Mouse (Mus musculus): ENCODE measurements around the gene Ano2. TPM values are rescaled to one million over a fixed set of nuclear protein-coding genes. Genes with fewer than 3 reads are reported as not detected.

The Ano2 gene
- polyA plus RNA-seq, 1 experiment = not detected

DNA sequence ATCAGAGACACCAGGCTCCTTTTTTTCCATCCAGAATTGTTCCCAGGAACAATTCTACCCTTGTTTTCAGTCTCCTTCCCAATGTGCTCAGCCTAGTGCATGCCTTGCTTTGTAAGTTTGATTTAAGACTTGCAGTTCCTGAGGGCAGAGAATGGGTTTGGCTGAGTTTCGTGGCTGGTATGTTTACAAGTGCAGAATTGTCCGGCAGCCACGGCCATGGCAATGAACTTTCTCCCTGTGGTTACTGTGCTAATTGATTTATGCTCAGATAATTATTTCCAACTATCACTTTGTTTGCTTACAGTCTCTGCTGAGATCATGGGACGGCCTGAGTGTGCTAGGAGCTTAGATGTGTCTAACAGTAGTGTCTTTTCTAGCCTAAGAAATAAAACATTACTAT lies 147.9 kb downstream of the Ano2 start:
- Histone ChIP-seq H3ac (ENCODE audit: control insufficient read depth, insufficient read length, low read depth) (no peak overlapping the region), H3K36me3 (ENCODE audit: control insufficient read depth, insufficient read depth) (no peaks in the 10 kb centered on the region), H3K4me3 (ENCODE audit: insufficient read depth, poor library complexity, severe bottlenecking) (no peak overlapping the region), H3K27me3 (ENCODE audit: control insufficient read depth, insufficient read depth, insufficient read length) (no peaks in the 10 kb centered on the region), H3K79me3 (ENCODE audit: low read depth) (no peaks in the 10 kb centered on the region), H3K79me2 (ENCODE audit: control insufficient read depth, insufficient read depth) (no peaks in the 10 kb centered on the region)
- TF ChIP-seq CTCF (IDR thresholded peaks at IDR 0.05; ENCODE audit: control insufficient read depth, insufficient read depth, insufficient read length) (no peak), USF1 (IDR thresholded peaks at IDR 0.05; ENCODE audit: low read depth) (no peak), CEBPB (IDR thresholded peaks at IDR 0.05; ENCODE audit: low read depth) (no peak), MAX (IDR thresholded peaks at IDR 0.05) (no peak)

DNA sequence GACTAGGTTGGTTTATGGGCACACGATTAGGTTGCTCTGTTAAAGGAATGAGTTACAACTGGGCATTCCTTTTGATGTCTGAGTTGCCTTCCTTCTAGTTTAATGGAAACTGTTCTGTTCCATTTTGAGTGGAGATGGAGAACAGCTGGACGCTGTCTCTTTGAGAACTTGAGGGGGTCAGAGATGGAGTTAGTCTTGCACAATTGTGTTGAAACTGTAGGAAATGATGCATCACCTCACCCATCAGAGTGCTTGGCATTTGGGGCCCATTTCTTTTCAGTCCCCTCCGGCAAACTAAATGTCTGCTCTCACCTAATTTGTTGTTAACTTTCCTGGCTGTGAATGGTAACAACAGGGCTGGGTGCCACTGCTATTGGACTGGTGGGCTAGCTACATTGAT lies 151.1 kb downstream of the Ano2 start:
- no peaks in the 10 kb centered on the region for H3K27me3 ChIP-seq (ENCODE audit: control insufficient read depth, insufficient read depth, insufficient read length)
- H3K79me3 ChIP-seq (ENCODE audit: low read depth) = no peaks in the 10 kb centered on the region
- H3K36me3 ChIP-seq (ENCODE audit: control insufficient read depth, insufficient read depth) = no peaks in the 10 kb centered on the region
- TF ChIP-seq CTCF (IDR thresholded peaks at IDR 0.05; ENCODE audit: control insufficient read depth, insufficient read depth, insufficient read length) (no peak), MYOD1 (IDR thresholded peaks at IDR 0.05; ENCODE audit: control insufficient read depth, insufficient read length, low read depth) (no peak), MYOG (IDR thresholded peaks at IDR 0.05; ENCODE audit: control insufficient read depth, extremely low read depth, insufficient read length) (no peak), USF1 (IDR thresholded peaks at IDR 0.05; ENCODE audit: low read depth) (no peak), CEBPB (IDR thresholded peaks at IDR 0.05; ENCODE audit: low read depth) (no peak), FOSL1 (IDR thresholded peaks at IDR 0.05; ENCODE audit: insufficient read depth, low read length, poor library complexity, severe bottlenecking) (no peak)
- no peak overlapping the region for H3K4me3 ChIP-seq (ENCODE audit: insufficient read depth, poor library complexity, severe bottlenecking)
- no peaks in the 10 kb centered on the region for H3K79me2 ChIP-seq (ENCODE audit: control insufficient read depth, insufficient read depth)
- no peak overlapping the region for H3ac ChIP-seq (ENCODE audit: control insufficient read depth, insufficient read length, low read depth)

DNA sequence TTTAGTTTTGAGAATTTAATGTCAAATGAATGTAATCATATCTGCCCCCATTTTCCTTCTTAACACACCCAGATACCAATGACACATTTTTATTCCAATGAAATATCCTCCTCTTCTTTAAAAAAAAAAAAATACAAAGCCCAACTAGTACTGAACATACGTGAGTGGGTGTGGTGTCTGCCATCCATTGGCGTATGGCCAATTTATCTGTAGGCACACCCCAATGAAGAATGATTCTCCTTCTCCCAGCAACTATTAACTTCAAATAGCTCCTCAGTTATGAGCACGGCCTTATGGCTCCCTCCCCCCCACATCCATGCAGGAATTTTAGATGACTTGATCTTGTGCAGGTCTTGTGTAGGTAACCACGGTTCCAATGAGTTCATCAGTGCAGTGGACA lies 161.0 kb downstream of the Ano2 start:
- no peaks in the 10 kb centered on the region for H3K79me2 ChIP-seq (ENCODE audit: control insufficient read depth, insufficient read depth)
- no peaks in the 10 kb centered on the region for H3K79me3 ChIP-seq (ENCODE audit: low read depth)
- no peak for TF ChIP-seq FOSL1 (IDR thresholded peaks at IDR 0.05; ENCODE audit: insufficient read depth, low read length, poor library complexity, severe bottlenecking)
- H3K27me3 ChIP-seq (ENCODE audit: control insufficient read depth, insufficient read depth, insufficient read length) = no peaks in the 10 kb centered on the region
- H3K36me3 ChIP-seq (ENCODE audit: control insufficient read depth, insufficient read depth) = no peaks in the 10 kb centered on the region
- H3K4me3 ChIP-seq (ENCODE audit: insufficient read depth, poor library complexity, severe bottlenecking) = no peak overlapping the region
- no peak overlapping the region for H3ac ChIP-seq (ENCODE audit: control insufficient read depth, insufficient read length, low read depth)

DNA sequence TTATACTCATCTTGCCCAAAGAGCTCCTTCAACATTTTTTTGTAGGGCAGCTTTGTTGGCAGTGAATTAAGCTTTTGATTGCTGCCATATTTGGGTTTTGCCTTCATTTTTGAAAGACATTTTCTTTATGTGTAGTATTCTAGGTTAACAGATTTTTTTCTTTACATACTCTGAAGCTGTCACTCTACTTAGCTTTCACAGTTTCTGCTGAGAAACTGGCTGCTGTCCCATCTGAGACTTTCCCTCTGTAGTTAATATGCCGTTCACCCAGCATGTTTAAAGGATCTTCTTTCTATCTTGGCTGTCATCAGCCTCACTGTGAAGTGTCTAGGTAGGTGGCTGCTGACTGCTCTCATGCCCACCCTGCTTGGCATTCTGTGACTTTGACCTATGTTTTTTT lies 168.1 kb downstream of the Ano2 start:
- H3K36me3 ChIP-seq (ENCODE audit: control insufficient read depth, insufficient read depth) = no peaks in the 10 kb centered on the region
- TF ChIP-seq MAX (IDR thresholded peaks at IDR 0.05) = no peak
- no peaks in the 10 kb centered on the region for H3K79me2 ChIP-seq (ENCODE audit: control insufficient read depth, insufficient read depth)
- no peak overlapping the region for H3ac ChIP-seq (ENCODE audit: control insufficient read depth, insufficient read length, low read depth)
- no peaks in the 10 kb centered on the region for H3K27me3 ChIP-seq (ENCODE audit: control insufficient read depth, insufficient read depth, insufficient read length)
- H3K4me3 ChIP-seq (ENCODE audit: insufficient read depth, poor library complexity, severe bottlenecking) = no peak overlapping the region
- no peaks in the 10 kb centered on the region for H3K79me3 ChIP-seq (ENCODE audit: low read depth)

DNA sequence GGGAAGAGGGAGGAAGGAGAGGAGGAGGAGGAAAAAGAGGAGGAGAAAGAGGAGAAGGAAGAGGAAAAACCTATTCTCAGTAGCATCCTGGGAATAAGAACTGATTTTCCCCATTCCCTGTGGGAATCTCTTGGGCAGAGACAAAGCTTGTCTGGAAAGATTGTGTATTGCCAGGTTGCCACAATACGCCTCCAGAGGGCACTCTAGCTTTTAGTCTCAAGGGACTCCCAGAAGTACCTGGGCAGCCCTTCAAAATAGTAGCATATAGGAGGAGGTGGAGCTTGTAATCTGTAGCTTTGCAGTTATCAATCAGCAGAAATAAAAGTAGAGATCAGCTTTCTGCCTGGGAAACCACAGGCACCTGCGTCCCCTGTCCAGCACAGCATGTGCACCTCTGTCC lies 178.3 kb downstream of the Ano2 start:
- Histone ChIP-seq H3K79me2 (ENCODE audit: control insufficient read depth, insufficient read depth) (no peaks in the 10 kb centered on the region), H3K79me3 (ENCODE audit: low read depth) (no peaks in the 10 kb centered on the region), H3ac (ENCODE audit: control insufficient read depth, insufficient read length, low read depth) (no peak overlapping the region), H3K36me3 (ENCODE audit: control insufficient read depth, insufficient read depth) (no peaks in the 10 kb centered on the region), H3K27me3 (ENCODE audit: control insufficient read depth, insufficient read depth, insufficient read length) (no peaks in the 10 kb centered on the region), H3K4me3 (ENCODE audit: insufficient read depth, poor library complexity, severe bottlenecking) (no peak overlapping the region)
- TF ChIP-seq MAX (IDR thresholded peaks at IDR 0.05) = no peak
- no peak for TF ChIP-seq MYOD1 (IDR thresholded peaks at IDR 0.05; ENCODE audit: control insufficient read depth, insufficient read length, low read depth)
- TF ChIP-seq USF1 (IDR thresholded peaks at IDR 0.05; ENCODE audit: low read depth) = no peak
- no peak for TF ChIP-seq CEBPB (IDR thresholded peaks at IDR 0.05; ENCODE audit: low read depth)
- TF ChIP-seq MYOG (IDR thresholded peaks at IDR 0.05; ENCODE audit: control insufficient read depth, extremely low read depth, insufficient read length) = no peak
- TF ChIP-seq CTCF (IDR thresholded peaks at IDR 0.05; ENCODE audit: control insufficient read depth, insufficient read depth, insufficient read length) = no peak
- TF ChIP-seq FOSL1 (IDR thresholded peaks at IDR 0.05; ENCODE audit: insufficient read depth, low read length, poor library complexity, severe bottlenecking) = no peak

DNA sequence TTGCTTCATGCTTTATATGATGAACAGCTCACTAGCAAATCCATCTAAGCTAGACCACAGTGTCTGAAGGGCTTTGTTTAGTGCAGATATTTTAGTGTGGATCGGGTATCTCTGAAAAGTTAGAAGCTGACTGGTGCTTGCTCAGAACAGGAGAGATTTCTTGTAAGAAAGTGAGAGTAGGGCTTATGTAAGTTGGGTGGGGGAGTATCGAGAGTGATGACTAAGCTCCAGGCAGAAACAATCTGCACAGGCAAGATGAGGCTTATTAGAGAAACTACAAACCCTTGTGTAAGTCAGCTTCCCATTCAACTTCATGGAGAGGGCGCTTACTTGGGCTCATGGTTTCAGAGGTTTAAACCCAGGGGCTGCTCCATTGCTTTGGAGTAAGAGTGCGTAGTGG lies 181.3 kb downstream of the Ano2 start:
- H3ac ChIP-seq (ENCODE audit: control insufficient read depth, insufficient read length, low read depth) = no peak overlapping the region
- no peaks in the 10 kb centered on the region for H3K79me3 ChIP-seq (ENCODE audit: low read depth)
- no peaks in the 10 kb centered on the region for H3K27me3 ChIP-seq (ENCODE audit: control insufficient read depth, insufficient read depth, insufficient read length)
- no peaks in the 10 kb centered on the region for H3K36me3 ChIP-seq (ENCODE audit: control insufficient read depth, insufficient read depth)
- no peak overlapping the region for H3K4me3 ChIP-seq (ENCODE audit: insufficient read depth, poor library complexity, severe bottlenecking)
- TF ChIP-seq FOSL1 (IDR thresholded peaks at IDR 0.05; ENCODE audit: insufficient read depth, low read length, poor library complexity, severe bottlenecking) = no peak
- TF ChIP-seq MAX (IDR thresholded peaks at IDR 0.05) = no peak
- TF ChIP-seq USF1 (IDR thresholded peaks at IDR 0.05; ENCODE audit: low read depth) = no peak
- no peak for TF ChIP-seq MYOG (IDR thresholded peaks at IDR 0.05; ENCODE audit: control insufficient read depth, extremely low read depth, insufficient read length)
- no peak for TF ChIP-seq CTCF (IDR thresholded peaks at IDR 0.05; ENCODE audit: control insufficient read depth, insufficient read depth, insufficient read length)
- TF ChIP-seq CEBPB (IDR thresholded peaks at IDR 0.05; ENCODE audit: low read depth) = no peak
- H3K79me2 ChIP-seq (ENCODE audit: control insufficient read depth, insufficient read depth) = no peaks in the 10 kb centered on the region

Measured in C2C12 (cell line).